Mouse (Mus musculus) kidney, postnatal 36 days (tissue): ENCODE measurements around the gene Sod1.
"Not testable (repeated sequence)": the region's sequence is repeated elsewhere in the genome, so short reads cannot be mapped to it uniquely, and the experiment has no call there.

Experiments
- DNase-seq, 2 experiments: peaks; one replicate each; pipeline ENCODE4 v3.0.0; 2021 to 2022; ENCODE audit warnings: mixed read lengths in 2 of 2

Gene Sod1

GRCm38 (mm10) chr16:90213477-90214339 lies 6.8 kb upstream of the Sod1 start:
- no peak for DNase-seq

GRCm38 (mm10) chr16:90214731-90215565 lies 5.6 kb upstream of the Sod1 start:
- DNase-seq = no peak

GRCm38 (mm10) chr16:90215879-90216278 lies 4.7 kb upstream of the Sod1 start:
- peak in 1 of 2 experiments; percentile 35 for DNase-seq

GRCm38 (mm10) chr16:90216414-90216813 lies 4.1 kb upstream of the Sod1 start:
- peak; percentile 41 to 47 for DNase-seq

- DNase-seq = peak; percentile 66 to 77
Observed at GRCm38 (mm10) chr16:90217356-90217755, 3.2 kb upstream of the Sod1 start.

GRCm38 (mm10) chr16:90217926-90218325 lies 2.6 kb upstream of the Sod1 start:
- DNase-seq = peak in 1 of 2 experiments; percentile 20

- DNase-seq = not testable (repeated sequence)
Observed at GRCm38 (mm10) chr16:90219445-90219844, 1.1 kb upstream of the Sod1 start.

GRCm38 (mm10) chr16:90220892-90221431 lies 408 bp downstream of the Sod1 start:
- peak in 1 of 2 experiments; percentile 82 for DNase-seq

GRCm38 (mm10) chr16:90221441-90222070 lies 1.0 kb downstream of the Sod1 start:
- DNase-seq = peak; percentile 36 to 44

GRCm38 (mm10) chr16:90229897-90230296 lies 9.3 kb downstream of the Sod1 start:
- DNase-seq = no peak

GRCm38 (mm10) chr16:90231302-90231701 lies 10.7 kb downstream of the Sod1 start:
- DNase-seq = no peak

GRCm38 (mm10) chr16:90233702-90234101 lies 13.1 kb downstream of the Sod1 start:
- no peak for DNase-seq

- DNase-seq = no peak
Observed at GRCm38 (mm10) chr16:90234617-90235016, 14.1 kb downstream of the Sod1 start.

GRCm38 (mm10) chr16:90235188-90235587 lies 14.6 kb downstream of the Sod1 start:
- DNase-seq = no peak

GRCm38 (mm10) chr16:90239128-90239746 lies 18.7 kb downstream of the Sod1 start:
- no peak for DNase-seq

GRCm38 (mm10) chr16:90241875-90242274 lies 21.3 kb downstream of the Sod1 start:
- no peak for DNase-seq

- DNase-seq = no peak
Observed at GRCm38 (mm10) chr16:90242426-90243304, 22.1 kb downstream of the Sod1 start.

GRCm38 (mm10) chr16:90250099-90250498 lies 29.5 kb downstream of the Sod1 start:
- DNase-seq = no peak

GRCm38 (mm10) chr16:90251256-90251655 lies 30.7 kb downstream of the Sod1 start:
- DNase-seq = not testable (repeated sequence)

GRCm38 (mm10) chr16:90252521-90252920 lies 32.0 kb downstream of the Sod1 start:
- DNase-seq = no peak

GRCm38 (mm10) chr16:90258950-90259349 lies 38.4 kb downstream of the Sod1 start:
- no peak for DNase-seq
